Mouse (Mus musculus): ENCODE results near the gene Elof1. TPM values are rescaled to one million over a fixed set of nuclear protein-coding genes. Genes with fewer than 3 reads are reported as not detected.

The Elof1 gene
- polyA plus RNA-seq (2015; fragmentation: Nextera tagmentation; extraction: Ambion mirVana), result 192 TPM in 2 replicates

GRCm38 (mm10) chr9:22116740-22117426 lies at the start of gene Elof1:
TSS of gene Elof1 (minus strand) at chr9:22117172.
- H3K4me3 ChIP-seq (ENCODE audit: low read length), result peak within 1 kb of the TSS; percentile 91
- ATAC-seq, result peak; percentile 97
- H3K4me2 ChIP-seq (ENCODE audit: low read length), result peak within 1 kb of the TSS; percentile 89
- peaks cover 16% of the 10 kb centered on the region for H3K4me1 ChIP-seq (ENCODE audit: control insufficient read depth, insufficient read depth, low read depth, low read length)
- H3K9me3 ChIP-seq (ENCODE audit: control insufficient read depth, low read length), result no peaks in the 10 kb centered on the region
- WGBS, result under 1% methylated on average over 49 of the region's 52 CpGs
- H3K27ac ChIP-seq (ENCODE audit: low read depth, low read length), result peak within 1 kb of the TSS; percentile 78
- peaks cover 18% of the 10 kb centered on the region for H3K36me3 ChIP-seq (ENCODE audit: control insufficient read depth, insufficient read depth, low read length)
- no peaks in the 10 kb centered on the region for H3K27me3 ChIP-seq (replicated peaks; ENCODE audit: control insufficient read depth, insufficient read depth, low read length)
- H3K9ac ChIP-seq (ENCODE audit: low read depth, low read length), result peak within 1 kb of the TSS; percentile 88

- Histone ChIP-seq H3K27ac (ENCODE audit: low read depth, low read length) (no peak overlapping the region), H3K36me3 (ENCODE audit: control insufficient read depth, insufficient read depth, low read length) (no peaks in the 10 kb centered on the region), H3K9ac (ENCODE audit: low read depth, low read length) (no peak overlapping the region), H3K9me3 (ENCODE audit: control insufficient read depth, low read length) (peaks cover 4% of the 10 kb centered on the region), H3K4me2 (ENCODE audit: low read length) (no peak overlapping the region), H3K4me1 (ENCODE audit: control insufficient read depth, insufficient read depth, low read depth, low read length) (peaks cover 4% of the 10 kb centered on the region; the same call in 1 of the 2 replicates), H3K27me3 (replicated peaks; ENCODE audit: control insufficient read depth, insufficient read depth, low read length) (no peaks in the 10 kb centered on the region), H3K4me3 (ENCODE audit: low read length) (no peak overlapping the region)
- 92% methylated on average over 10 of the region's 10 CpGs for WGBS
- ATAC-seq, result no peak
These were observed 49.7 kb upstream of the Elof1 start for GRCm38 (mm10) chr9:22166686-22167085.

DNA sequence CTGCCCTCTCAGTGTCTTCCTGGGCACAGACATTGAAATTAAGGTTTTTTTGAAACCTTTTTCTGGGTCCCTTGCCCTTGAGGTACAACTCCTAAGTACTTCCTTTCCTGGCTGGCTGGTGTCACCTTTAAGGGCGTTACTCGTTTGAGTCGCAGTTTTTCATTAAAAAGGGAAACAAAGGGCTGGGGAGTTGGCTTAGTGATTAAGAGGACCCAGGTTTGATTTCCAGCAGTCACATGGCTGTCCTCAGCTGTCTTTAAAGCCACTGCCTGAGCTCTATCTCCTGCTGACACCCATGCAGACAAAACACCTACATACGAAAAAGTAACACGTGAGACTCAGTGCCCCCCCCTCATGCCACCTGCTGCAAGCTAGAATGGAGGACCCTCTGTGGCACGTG lies 49.0 kb upstream of the Elof1 start:
- WGBS, result 59% methylated on average over 6 of the region's 6 CpGs
- Histone ChIP-seq H3K36me3 (ENCODE audit: control insufficient read depth, insufficient read depth, low read length) (no peaks in the 10 kb centered on the region), H3K4me1 (ENCODE audit: control insufficient read depth, insufficient read depth, low read depth, low read length) (peaks cover 4% of the 10 kb centered on the region; the same call in 1 of the 2 replicates), H3K4me3 (ENCODE audit: low read length) (no peak overlapping the region), H3K27ac (ENCODE audit: low read depth, low read length) (no peak overlapping the region), H3K9me3 (ENCODE audit: control insufficient read depth, low read length) (peaks cover 4% of the 10 kb centered on the region), H3K4me2 (ENCODE audit: low read length) (no peak overlapping the region), H3K27me3 (replicated peaks; ENCODE audit: control insufficient read depth, insufficient read depth, low read length) (no peaks in the 10 kb centered on the region), H3K9ac (ENCODE audit: low read depth, low read length) (no peak overlapping the region)
- ATAC-seq, result no peak

DNA sequence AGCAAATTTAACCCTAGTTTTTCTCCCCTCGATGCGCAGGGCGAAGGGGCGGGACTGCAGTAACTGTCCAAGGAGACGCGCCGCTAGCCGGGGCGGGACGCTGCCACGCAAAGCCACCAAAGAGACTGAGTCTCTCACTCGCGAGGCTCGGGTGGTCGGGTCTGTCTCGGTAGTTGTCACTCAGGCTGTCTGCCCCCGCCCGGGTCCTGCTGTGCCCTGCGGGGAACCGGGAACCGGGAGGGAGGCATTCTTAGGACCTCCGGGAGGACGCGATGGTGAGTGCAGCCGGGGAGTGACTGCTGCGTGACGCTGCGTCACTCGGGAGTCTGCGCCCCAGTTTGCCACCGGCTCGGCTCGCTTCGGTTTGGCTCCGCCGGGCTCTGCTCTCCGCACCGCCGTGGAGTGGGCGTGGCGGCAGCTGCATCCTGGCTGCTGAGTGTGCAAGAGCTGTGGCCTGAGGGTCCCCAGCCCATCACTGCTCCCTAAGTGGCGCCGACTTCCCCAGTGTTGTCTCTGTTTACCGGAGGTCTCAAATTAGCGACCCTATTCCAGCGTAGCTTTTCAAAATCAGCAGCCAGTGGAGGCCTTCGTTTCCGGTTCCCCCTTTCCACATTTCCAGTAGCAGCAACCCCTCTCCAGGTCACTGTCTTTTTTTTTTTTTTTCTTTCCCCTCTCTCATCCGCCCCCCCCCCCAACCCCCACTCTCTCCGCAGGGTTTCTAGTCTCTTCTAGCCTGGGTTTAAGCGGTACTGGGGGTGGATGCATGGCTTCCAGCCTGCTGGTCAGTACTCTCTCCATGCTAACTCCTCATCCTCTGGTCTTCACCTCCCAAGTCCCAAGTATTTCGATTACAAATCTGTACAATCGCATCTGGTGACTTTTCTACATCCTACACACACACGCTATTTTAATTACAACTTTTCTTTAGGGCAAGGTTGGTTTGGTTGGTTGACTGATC lies 48.0 kb upstream of the Elof1 start:
- Histone ChIP-seq H3K4me3 (ENCODE audit: low read length) (peak overlapping the region; percentile 66), H3K9me3 (ENCODE audit: control insufficient read depth, low read length) (peaks cover 4% of the 10 kb centered on the region), H3K9ac (ENCODE audit: low read depth, low read length) (peak overlapping the region; percentile 81), H3K36me3 (ENCODE audit: control insufficient read depth, insufficient read depth, low read length) (no peaks in the 10 kb centered on the region), H3K27me3 (replicated peaks; ENCODE audit: control insufficient read depth, insufficient read depth, low read length) (no peaks in the 10 kb centered on the region), H3K27ac (ENCODE audit: low read depth, low read length) (peak overlapping the region; percentile 85), H3K4me1 (ENCODE audit: control insufficient read depth, insufficient read depth, low read depth, low read length) (peaks cover 4% of the 10 kb centered on the region; the same call in 1 of the 2 replicates), H3K4me2 (ENCODE audit: low read length) (peak overlapping the region; percentile 77)
- peak; percentile 91 for ATAC-seq
- 2% methylated on average over 48 of the region's 54 CpGs for WGBS

GRCm38 (mm10) chr9:22162912-22163311 lies 45.9 kb upstream of the Elof1 start:
- Histone ChIP-seq H3K36me3 (ENCODE audit: control insufficient read depth, insufficient read depth, low read length) (no peaks in the 10 kb centered on the region), H3K4me3 (ENCODE audit: low read length) (no peak overlapping the region), H3K4me2 (ENCODE audit: low read length) (no peak overlapping the region), H3K27me3 (replicated peaks; ENCODE audit: control insufficient read depth, insufficient read depth, low read length) (no peaks in the 10 kb centered on the region), H3K9me3 (ENCODE audit: control insufficient read depth, low read length) (peaks cover 4% of the 10 kb centered on the region), H3K9ac (ENCODE audit: low read depth, low read length) (no peak overlapping the region), H3K27ac (ENCODE audit: low read depth, low read length) (no peak overlapping the region), H3K4me1 (ENCODE audit: control insufficient read depth, insufficient read depth, low read depth, low read length) (peaks cover 5% of the 10 kb centered on the region)
- ATAC-seq, result no peak
- whole genome bisulfite sequencing, result 88% methylated on average over 7 of the region's 7 CpGs

- no peaks in the 10 kb centered on the region for H3K27me3 ChIP-seq (replicated peaks; ENCODE audit: control insufficient read depth, insufficient read depth, low read length)
- peaks cover 4% of the 10 kb centered on the region for H3K9me3 ChIP-seq (ENCODE audit: control insufficient read depth, low read length)
- H3K4me1 ChIP-seq (ENCODE audit: control insufficient read depth, insufficient read depth, low read depth, low read length), result peaks cover 11% of the 10 kb centered on the region
- no peak overlapping the region for H3K9ac ChIP-seq (ENCODE audit: low read depth, low read length)
- ATAC-seq, result no peak
- no peak overlapping the region for H3K27ac ChIP-seq (ENCODE audit: low read depth, low read length)
- WGBS, result 81% methylated on average over 9 of the region's 9 CpGs
- no peak overlapping the region for H3K4me3 ChIP-seq (ENCODE audit: low read length)
- no peaks in the 10 kb centered on the region for H3K36me3 ChIP-seq (ENCODE audit: control insufficient read depth, insufficient read depth, low read length)
- H3K4me2 ChIP-seq (ENCODE audit: low read length), result no peak overlapping the region
These were observed 45.3 kb upstream of the Elof1 start for GRCm38 (mm10) chr9:22162305-22162704.

GRCm38 (mm10) chr9:22161299-22161698 lies 44.3 kb upstream of the Elof1 start:
- 30% methylated on average over 6 of the region's 6 CpGs for WGBS
- Histone ChIP-seq H3K27ac (ENCODE audit: low read depth, low read length) (no peak overlapping the region), H3K9me3 (ENCODE audit: control insufficient read depth, low read length) (no peaks in the 10 kb centered on the region), H3K36me3 (ENCODE audit: control insufficient read depth, insufficient read depth, low read length) (no peaks in the 10 kb centered on the region), H3K4me2 (ENCODE audit: low read length) (no peak overlapping the region), H3K9ac (ENCODE audit: low read depth, low read length) (no peak overlapping the region), H3K4me3 (ENCODE audit: low read length) (no peak overlapping the region), H3K4me1 (ENCODE audit: control insufficient read depth, insufficient read depth, low read depth, low read length) (peaks cover 13% of the 10 kb centered on the region), H3K27me3 (replicated peaks; ENCODE audit: control insufficient read depth, insufficient read depth, low read length) (no peaks in the 10 kb centered on the region)
- ATAC-seq, result no peak

GRCm38 (mm10) chr9:22157516-22158265 lies 40.7 kb upstream of the Elof1 start:
- Histone ChIP-seq H3K27ac (ENCODE audit: low read depth, low read length) (peak overlapping the region; percentile 94), H3K27me3 (replicated peaks; ENCODE audit: control insufficient read depth, insufficient read depth, low read length) (no peaks in the 10 kb centered on the region), H3K4me2 (ENCODE audit: low read length) (peak overlapping the region; percentile 71), H3K36me3 (ENCODE audit: control insufficient read depth, insufficient read depth, low read length) (no peaks in the 10 kb centered on the region), H3K9me3 (ENCODE audit: control insufficient read depth, low read length) (no peaks in the 10 kb centered on the region), H3K4me3 (ENCODE audit: low read length) (peak overlapping the region; percentile 77), H3K4me1 (ENCODE audit: control insufficient read depth, insufficient read depth, low read depth, low read length) (peaks cover 12% of the 10 kb centered on the region), H3K9ac (ENCODE audit: low read depth, low read length) (peak overlapping the region; percentile 86)
- no peak for ATAC-seq
- WGBS, result 63% methylated on average over 34 of the region's 34 CpGs
